Mouse (Mus musculus): ENCODE measurements around the gene Mapt.

DNA sequence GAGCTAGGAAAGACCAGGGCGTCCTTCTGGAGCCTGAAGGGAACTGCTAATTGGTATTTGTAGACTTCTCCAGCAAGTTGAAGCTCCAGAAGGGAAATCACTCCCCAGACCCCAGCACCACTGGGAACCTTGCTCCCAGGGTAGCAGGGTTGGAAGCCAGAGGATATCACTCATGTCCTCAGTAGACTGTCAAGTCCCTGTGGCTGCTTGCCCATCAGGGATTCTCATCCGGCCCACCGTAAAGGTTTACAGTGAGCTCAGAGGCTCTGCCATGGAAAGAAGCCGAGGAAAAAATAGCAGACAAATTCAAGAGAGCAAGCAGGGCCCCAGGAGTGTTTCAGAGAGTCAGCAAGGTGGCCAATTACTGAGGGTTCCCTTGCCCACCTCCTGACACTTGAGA, 47.9 kb downstream of the Mapt start:
- no peak for TF ChIP-seq CTCF (conservative IDR thresholded peaks at IDR 0.05 in 1 of 2, IDR thresholded peaks at IDR 0.05 in 1 of 2; ENCODE audit: low read depth in 2 of 2, low read length in 2 of 2)
- TF ChIP-seq SIN3A (IDR thresholded peaks at IDR 0.05; ENCODE audit: low read length) = no peak
- TF ChIP-seq MXI1 (IDR thresholded peaks at IDR 0.05; ENCODE audit: low read depth, low read length) = no peak
- no peak for TF ChIP-seq USF1 (IDR thresholded peaks at IDR 0.05; ENCODE audit: low read depth, low read length)
- TF ChIP-seq MAZ (IDR thresholded peaks at IDR 0.05; ENCODE audit: low read depth, low read length) = no peak
- no peak for TF ChIP-seq KAT2A (IDR thresholded peaks at IDR 0.05; ENCODE audit: insufficient replicate concordance, low read length)
- no peak for TF ChIP-seq USF2 (conservative IDR thresholded peaks at IDR 0.05; ENCODE audit: low read depth, low read length)
- TF ChIP-seq CHD1 (IDR thresholded peaks at IDR 0.05; ENCODE audit: low read depth, low read length) = no peak

Measured in CH12.LX (cell line).